Mouse (Mus musculus) midbrain, postnatal 0 days (tissue): Measurements from ENCODE around the gene Znrd1. TPM values are rescaled to one million over a fixed set of nuclear protein-coding genes. Genes with fewer than 3 reads are reported as not detected.

ENCODE experiments used
- ATAC-seq: fragments of 200-750 bp; cut with Nextera tagmentation; 2 replicates; pipeline ENCODE4 v1.8.0; 2017; ENCODE audit warnings: moderate number of reproducible peaks, mild to moderate bottlenecking, moderate TSS enrichment, moderate library complexity; ENCODE audit not compliant: low FRiP score
- DNase-seq: peaks from one replicate; pipeline ENCODE4 v3.0.0-alpha.2; 2015; ENCODE audit warnings: low spot score
- H3K27ac ChIP-seq: fragments of 300-500 bp; sonication (generic); 2 replicates; pipeline ENCODE4 v1.5.1; 2014; ENCODE audit warnings: low read depth, mild to moderate bottlenecking, low read length, mixed read lengths
- H3K27me3 ChIP-seq: fragments of 300-500 bp; sonication (generic); 2 replicates; pipeline ENCODE4 v1.6.1; 2014; ENCODE audit warnings: low read length, control low read depth, mixed read lengths; ENCODE audit not compliant: insufficient read depth
- H3K36me3 ChIP-seq: fragments of 300-500 bp; sonication (generic); 2 replicates; pipeline ENCODE4 v1.6.1; 2014; ENCODE audit warnings: low read length, control low read depth, mixed read lengths; ENCODE audit not compliant: insufficient read depth
- H3K4me1 ChIP-seq: fragments of 300-500 bp; sonication (generic); 2 replicates; pipeline ENCODE4 v1.6.1; 2014; ENCODE audit warnings: mild to moderate bottlenecking, control low read depth, antibody characterized with exemption, low read length, mixed read lengths; ENCODE audit not compliant: insufficient read depth
- H3K4me2 ChIP-seq: fragments of 300-500 bp; sonication (generic); 2 replicates; pipeline ENCODE4 v1.6.1; 2014; ENCODE audit warnings: low read depth, mild to moderate bottlenecking, low read length, mixed read lengths; ENCODE audit not compliant: poor library complexity, severe bottlenecking
- H3K4me3 ChIP-seq: fragments of 300-500 bp; sonication (generic); 2 replicates; pipeline ENCODE4 v1.5.1; 2014; ENCODE audit warnings: low read depth, mild to moderate bottlenecking, low read length, moderate library complexity
- H3K9ac ChIP-seq: fragments of 300-500 bp; sonication (generic); replicated peaks from 2 replicates; pipeline ENCODE4 v1.6.1; 2014; ENCODE audit warnings: mild to moderate bottlenecking, low read length, moderate library complexity, mixed read lengths; ENCODE audit not compliant: poor library complexity, severe bottlenecking
- H3K9me3 ChIP-seq: fragments of 300-500 bp; sonication (generic); 2 replicates; pipeline ENCODE4 v1.6.1; 2016; ENCODE audit warnings: low read length, control low read depth
- CTCF ChIP-seq: IDR thresholded peaks from 2 replicates; pipeline ENCODE4 v1.5.1; 2016; ENCODE audit warnings: antibody characterized with exemption, mild to moderate bottlenecking
- WGBS: fragments of 180-500 bp; shearing (Covaris S2); extraction: QIAGEN DNeasy Blood & Tissue Kit; methylation state at CpG from one replicate; pipeline ENCODE4 v1.1.7; 2014; 5-methylcytosine and 5-hydroxymethylcytosine counted together
- polyA plus RNA-seq: library from polyadenylated mRNA; unstranded; fragments of >200 nt; fragmentation: Nextera tagmentation; extraction: Ambion mirVana; gene quantifications from 2 replicates; pipeline ENCODE4 v1.2.1, GENCODE M21; 2015
- total RNA-seq: library from RNA; depleted of rRNA; stranded (reverse); fragments of >200 nt; gene quantifications from 2 replicates; pipeline ENCODE4 v1.2.3, GENCODE M21; 2014

The Znrd1 gene
- total and polyA plus RNA-seq, 2 experiments from 2014 or later = 31.6 to 43.7 TPM

DNA sequence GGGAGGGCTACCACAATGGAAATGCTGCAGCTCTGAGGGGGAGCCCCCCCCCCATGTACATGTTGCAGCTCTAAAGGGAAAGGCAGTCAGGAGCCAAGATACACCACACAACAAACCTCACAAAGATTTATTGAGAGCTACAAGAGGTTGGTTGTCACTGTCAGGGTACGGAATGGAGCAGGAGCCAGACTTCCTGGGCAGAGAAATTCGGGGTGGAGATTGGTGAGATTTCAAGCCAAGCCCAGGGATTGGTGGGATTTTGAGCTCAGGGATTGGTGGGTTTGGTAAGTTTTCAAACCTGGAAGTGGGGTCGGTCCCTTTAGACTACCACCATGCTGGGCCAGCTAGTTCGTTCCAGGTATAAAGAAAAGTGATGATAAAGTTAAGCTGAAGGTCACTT is 34.9 kb downstream of the Znrd1 start:
- Histone ChIP-seq H3K27ac (no peak overlapping the region), H3K27me3 (no peaks in the 10 kb centered on the region), H3K4me1 (no peaks in the 10 kb centered on the region), H3K4me2 (no peak overlapping the region), H3K36me3 (no peaks in the 10 kb centered on the region), H3K9me3 (no peaks in the 10 kb centered on the region), H3K9ac (no peak overlapping the region), H3K4me3 (no peak overlapping the region)
- no peak for DNase-seq
- TF ChIP-seq CTCF = no peak
- WGBS = 70% methylated on average over 4 of the region's 4 CpGs
- ATAC-seq = no peak

GRCm38 (mm10) chr17:36922715-36923114 is 35.6 kb downstream of the Znrd1 start:
- no peak for TF ChIP-seq CTCF

DNA sequence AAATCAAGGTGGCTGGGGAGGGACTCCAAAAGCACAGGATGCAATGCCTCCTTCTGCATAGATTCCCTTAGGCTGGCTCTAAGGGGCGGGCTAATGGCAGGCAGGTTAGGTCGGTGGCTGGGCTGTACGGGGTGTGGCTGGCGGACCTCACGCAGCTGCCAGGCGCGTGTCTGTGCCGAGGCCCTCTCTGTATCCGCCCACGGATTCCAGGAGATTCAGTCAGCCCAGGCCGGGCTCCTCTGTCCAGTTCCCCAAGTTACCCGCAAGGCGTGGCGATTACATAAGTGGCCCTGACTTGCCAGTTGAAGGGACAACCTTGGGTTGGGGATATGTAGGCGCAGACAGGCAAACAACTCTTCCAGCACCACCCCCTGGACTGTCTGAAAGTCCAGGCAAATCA is 38.1 kb downstream of the Znrd1 start:
- H3K27ac ChIP-seq = no peak overlapping the region
- no peaks in the 10 kb centered on the region for H3K9me3 ChIP-seq
- no peak overlapping the region for H3K9ac ChIP-seq
- no peak for TF ChIP-seq CTCF
- ATAC-seq (no peak), DNase-seq (no peak)
- no peaks in the 10 kb centered on the region for H3K36me3 ChIP-seq
- WGBS = 61% methylated on average over 15 of the region's 15 CpGs
- no peak overlapping the region for H3K4me2 ChIP-seq
- H3K4me3 ChIP-seq = no peak overlapping the region
- no peaks in the 10 kb centered on the region for H3K27me3 ChIP-seq
- H3K4me1 ChIP-seq = no peaks in the 10 kb centered on the region

More at GRCm38 (mm10) chr17:36922715-36923114, 35.6 kb downstream of the Znrd1 start:
- H3K4me1 ChIP-seq = no peaks in the 10 kb centered on the region
- H3K4me3 ChIP-seq = no peak overlapping the region
- no peak overlapping the region for H3K4me2 ChIP-seq
- no peak overlapping the region for H3K9ac ChIP-seq
- no peak overlapping the region for H3K27ac ChIP-seq
- WGBS = 91% methylated on average over 4 of the region's 4 CpGs
- ATAC-seq (no peak), DNase-seq (no peak)
- H3K27me3 ChIP-seq = no peaks in the 10 kb centered on the region
- no peaks in the 10 kb centered on the region for H3K9me3 ChIP-seq
- H3K36me3 ChIP-seq = no peaks in the 10 kb centered on the region

- Histone ChIP-seq H3K9me3 (no peaks in the 10 kb centered on the region), H3K27me3 (no peaks in the 10 kb centered on the region), H3K4me3 (no peak overlapping the region), H3K36me3 (no peaks in the 10 kb centered on the region), H3K4me2 (no peak overlapping the region), H3K27ac (no peak overlapping the region), H3K9ac (no peak overlapping the region), H3K4me1 (no peaks in the 10 kb centered on the region)
- peak; percentile 43 for DNase-seq
- peak; percentile 76 for TF ChIP-seq CTCF
- WGBS = 12% methylated on average over 9 of the region's 9 CpGs
- ATAC-seq = no peak
Observed at GRCm38 (mm10) chr17:36915076-36915475, 43.3 kb downstream of the Znrd1 start.

DNA sequence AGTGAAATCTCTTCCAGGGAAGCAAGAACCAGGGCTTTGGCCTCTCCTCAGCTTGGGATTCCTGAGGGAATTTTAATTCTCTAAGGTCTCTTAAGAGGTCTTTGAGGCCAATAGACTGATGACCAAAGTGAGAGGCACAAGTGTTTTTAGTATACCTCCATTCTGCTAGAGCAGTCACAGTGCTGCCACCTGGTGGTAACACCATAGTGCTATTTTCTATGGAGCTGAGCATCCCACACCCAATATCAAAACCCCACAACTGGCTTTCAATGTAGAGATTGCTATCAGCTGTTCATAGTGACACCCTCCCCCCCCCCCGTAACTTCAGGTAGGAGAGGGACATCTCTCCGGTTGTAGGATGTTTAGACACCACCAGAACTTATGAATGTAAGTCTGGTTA is 44.3 kb downstream of the Znrd1 start:
- Histone ChIP-seq H3K36me3 (no peaks in the 10 kb centered on the region), H3K4me3 (no peak overlapping the region), H3K9me3 (no peaks in the 10 kb centered on the region), H3K4me2 (no peak overlapping the region), H3K27ac (no peak overlapping the region), H3K9ac (no peak overlapping the region), H3K27me3 (no peaks in the 10 kb centered on the region), H3K4me1 (no peaks in the 10 kb centered on the region)
- TF ChIP-seq CTCF = peak; percentile 79
- DNase-seq (peak; percentile 77), ATAC-seq (no peak)
- WGBS = 11% methylated on average over 2 of the region's 2 CpGs

DNA sequence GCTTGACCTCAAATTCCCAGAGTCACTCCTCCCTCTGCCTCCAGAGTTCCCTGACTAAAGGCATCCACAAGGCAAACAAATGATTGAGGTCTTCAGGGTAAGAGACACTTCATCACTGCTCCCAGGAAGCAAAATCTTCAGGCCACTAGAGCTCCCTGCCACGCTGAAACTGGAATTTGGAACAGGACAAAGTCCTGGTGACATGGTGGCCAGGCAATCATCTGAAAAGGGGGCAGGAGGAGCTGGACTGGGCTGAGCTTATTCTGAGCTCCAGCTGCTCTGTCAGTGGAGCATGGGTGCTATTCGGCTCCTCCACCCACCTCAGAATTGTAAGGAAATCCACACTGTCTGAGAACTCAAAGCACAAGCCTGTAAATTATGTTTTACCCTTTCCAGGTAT is 46.3 kb downstream of the Znrd1 start:
- WGBS = 60% methylated on average over 2 of the region's 2 CpGs
- no peaks in the 10 kb centered on the region for H3K36me3 ChIP-seq
- no peaks in the 10 kb centered on the region for H3K9me3 ChIP-seq
- H3K9ac ChIP-seq = no peak overlapping the region
- no peak for ATAC-seq
- H3K4me2 ChIP-seq = no peak overlapping the region
- H3K27me3 ChIP-seq = no peaks in the 10 kb centered on the region
- H3K4me3 ChIP-seq = no peak overlapping the region
- no peaks in the 10 kb centered on the region for H3K4me1 ChIP-seq
- TF ChIP-seq CTCF = no peak
- no peak for DNase-seq
- no peak overlapping the region for H3K27ac ChIP-seq

DNA sequence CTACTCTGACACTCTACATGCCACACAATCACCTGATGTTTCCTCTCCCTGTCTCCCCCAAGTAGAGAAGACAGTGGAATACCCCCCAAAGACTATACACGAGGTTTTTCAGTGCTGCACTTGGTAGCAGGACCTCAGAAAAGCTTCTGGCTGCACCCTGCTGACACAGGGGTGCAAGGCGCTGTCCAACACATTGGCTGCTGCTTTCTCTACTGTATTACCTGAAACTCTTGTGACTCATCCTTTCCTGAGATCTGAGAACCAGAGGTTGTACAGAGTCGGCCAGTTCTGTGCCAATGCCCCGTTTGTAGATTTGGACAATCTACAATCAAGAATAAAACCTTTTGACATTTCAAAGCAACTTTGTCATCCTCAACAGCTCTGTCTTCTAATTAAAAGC is 48.6 kb downstream of the Znrd1 start:
- no peaks in the 10 kb centered on the region for H3K9me3 ChIP-seq
- ATAC-seq (no peak), DNase-seq (no peak)
- H3K4me1 ChIP-seq = no peaks in the 10 kb centered on the region
- H3K9ac ChIP-seq = no peak overlapping the region
- no peak for TF ChIP-seq CTCF
- H3K4me2 ChIP-seq = no peak overlapping the region
- no peaks in the 10 kb centered on the region for H3K36me3 ChIP-seq
- no peak overlapping the region for H3K27ac ChIP-seq
- H3K4me3 ChIP-seq = no peak overlapping the region
- no peaks in the 10 kb centered on the region for H3K27me3 ChIP-seq
- WGBS = 68% methylated on average over 4 of the region's 4 CpGs
